Mouse (Mus musculus) lung, postnatal 0 days (tissue): Measurements from ENCODE around the gene Rnf31.

Source experiments
- CTCF ChIP-seq: IDR thresholded peaks from 2 replicates; pipeline ENCODE4 v1.5.1; 2016; ENCODE audit warnings: antibody characterized with exemption, mild to moderate bottlenecking
- EP300 ChIP-seq: IDR thresholded peaks from 2 replicates; pipeline ENCODE4 v1.6.1; 2016; ENCODE audit warnings: antibody characterized with exemption, mild to moderate bottlenecking, control low read depth

DNA sequence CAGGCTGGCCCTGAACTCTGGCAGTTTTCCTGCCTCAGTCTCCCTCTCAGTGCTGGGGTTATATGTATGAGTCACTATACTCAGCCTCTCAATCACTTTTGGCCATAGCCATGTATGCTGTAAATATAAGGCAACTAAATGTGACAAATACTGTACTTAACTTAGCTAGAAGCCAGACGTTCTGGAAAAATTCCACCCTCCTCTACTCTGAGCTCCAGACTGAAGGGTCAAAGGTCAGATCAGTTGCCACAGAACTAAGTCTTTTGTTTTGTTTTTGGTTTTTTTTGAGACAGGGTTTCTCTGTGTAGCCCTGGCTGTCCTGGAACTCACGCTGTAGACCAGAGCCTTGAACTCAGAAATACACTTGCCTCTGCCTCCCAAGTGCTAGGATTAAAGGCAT, 24.4 kb downstream of the Rnf31 start:
- no peak for TF ChIP-seq CTCF
- no peak for TF ChIP-seq EP300
